ENCODE assay signal across 27 mouse cellular contexts in genomic region chr13:113606741-113607358, GRCm38 (mm10). TPM values are rescaled to one million over a fixed set of nuclear protein-coding genes. Genes with fewer than 3 reads are reported as not detected.
DNase-seq lines count a peak whose midpoint lies in the region; ATAC-seq and TF ChIP-seq lines count a peak whose summit lies in the region.
"Had no signal": no experiment of that assay in that cellular context is flagged by ENCODE, and none has a peak within 500 bp of the region (broad histone marks: within the 10 kb centered on the region; RNA-seq: fewer than 3 reads in every experiment).

No protein-coding gene starts in this region.

- no peak for TF ChIP-seq CTCF in heart, adult 2 months (IDR thresholded peaks at IDR 0.05)
- no peak for TF ChIP-seq CTCF in lung, postnatal 0 days (IDR thresholded peaks at IDR 0.05)

- peaks cover 9% of the 10 kb centered on the region for H3K79me2 ChIP-seq in heart, adult 2 months (replicated peaks; ENCODE audit: control insufficient read depth, insufficient read depth, low read length)

- peaks cover 26% of the 10 kb centered on the region for H3K4me1 ChIP-seq in heart, adult 2 months (ENCODE audit: control insufficient read depth, insufficient read depth, low read length)
- peaks cover 14 to 21% of the 10 kb centered on the region in 2 experiments for H3K4me1 ChIP-seq in ES-E14 (ENCODE audit: control insufficient read depth in 2 of 2, insufficient read depth in 2 of 2, low read length in 2 of 2, poor library complexity in 1 of 2)
- peaks cover 28% of the 10 kb centered on the region for H3K4me1 ChIP-seq in lung, postnatal 0 days (ENCODE audit: insufficient read depth, low read depth, low read length)

- DNase-seq in heart, adult 2 months: no peak
- no peak for DNase-seq in heart, adult 8-10 months (ENCODE audit: low spot score)
- DNase-seq in ES-E14 (ENCODE audit: low read depth, low spot score): no peak
- DNase-seq in ovary, postnatal 14 days (ENCODE audit: low spot score): no peak
- no peak for DNase-seq in kidney, postnatal 14 days
- DNase-seq in lung, postnatal 0 days (ENCODE audit: low spot score): no peak
- DNase-seq: adrenal gland, adult 8-10 months; cerebellum, adult 18-20 months; gastrocnemius, postnatal 14 days; heart, postnatal 4 days; layer of hippocampus, adult 9-11 months; liver, postnatal 0 days; thymus, adult 18-20 months; thymus, postnatal 36 days had no signal

- H3K9ac ChIP-seq in heart, adult 2 months (ENCODE audit: low read depth, low read length): peak overlapping the region; percentile 1; the same call in 1 of the 2 replicates
- peak overlapping the region; percentile 13; the same call in 1 of the 2 replicates for H3K9ac ChIP-seq in ES-E14 (ENCODE audit: insufficient read depth, low read depth, low read length, poor library complexity, severe bottlenecking)
- H3K9ac ChIP-seq in lung, postnatal 0 days (replicated peaks; ENCODE audit: low read depth): no peak overlapping the region
- H3K9ac ChIP-seq: embryonic facial prominence, embryonic 13.5 days; forebrain, embryonic 12.5 days; hindbrain, embryonic 15.5 days; liver, postnatal 0 days; midbrain, embryonic 12.5 days; neural tube, embryonic 12.5 days had no signal

- peaks cover 6% of the 10 kb centered on the region for H3K36me3 ChIP-seq in heart, adult 2 months (ENCODE audit: control insufficient read depth, insufficient read depth, low read length)
- peaks cover 15% of the 10 kb centered on the region; the same call in 1 of the 2 replicates for H3K36me3 ChIP-seq in ES-E14 (ENCODE audit: control insufficient read depth, insufficient read depth, low read length, poor library complexity, severe bottlenecking)
- no peaks in the 10 kb centered on the region for H3K36me3 ChIP-seq in lung, postnatal 0 days (ENCODE audit: insufficient read depth, low read length)
- H3K36me3 ChIP-seq: hindbrain, embryonic 15.5 days; midbrain, embryonic 12.5 days; neural tube, embryonic 12.5 days had no signal

- no peak overlapping the region for H3K4me2 ChIP-seq in lung, postnatal 0 days (replicated peaks; ENCODE audit: low read depth, low read length)
- H3K4me2 ChIP-seq: embryonic facial prominence, embryonic 13.5 days; forebrain, embryonic 12.5 days; hindbrain, embryonic 15.5 days; midbrain, embryonic 12.5 days; neural tube, embryonic 12.5 days had no signal

- no peak overlapping the region for H3K4me3 ChIP-seq in heart, adult 2 months
- H3K4me3 ChIP-seq in ES-E14 (ENCODE audit: insufficient read depth in 1 of 2, low read depth in 1 of 2, low read length in 2 of 2, poor library complexity in 1 of 2, severe bottlenecking in 1 of 2): no peak overlapping the region; a peak in 1 of 4 replicates
- no peak overlapping the region for H3K4me3 ChIP-seq in lung, postnatal 0 days (ENCODE audit: low read depth, low read length)
- H3K4me3 ChIP-seq: embryonic facial prominence, embryonic 13.5 days; forebrain, embryonic 12.5 days; hindbrain, embryonic 15.5 days; midbrain, embryonic 12.5 days; neural tube, embryonic 12.5 days had no signal

- no peaks in the 10 kb centered on the region for H3K9me3 ChIP-seq in ES-E14 (ENCODE audit: control insufficient read depth, insufficient read depth, low read depth, low read length)
- no peaks in the 10 kb centered on the region for H3K9me3 ChIP-seq in lung, postnatal 0 days (ENCODE audit: low read length)
- H3K9me3 ChIP-seq: embryonic facial prominence, embryonic 13.5 days; forebrain, embryonic 12.5 days; hindbrain, embryonic 15.5 days; midbrain, embryonic 12.5 days; neural tube, embryonic 12.5 days had no signal

- in situ Hi-C loops in ES-E14 (cut with MboI; ENCODE audit: low sequenced_read_pairs in 2 of 2, unreplicated experiment in 2 of 2): no loop called here

- peak; percentile 26 for ATAC-seq in CD4-positive, CD25-positive, alpha-beta regulatory T cell, adult 4 months
- ATAC-seq in inflammation-experienced regulatory T-cells, adult 6 months: peak; percentile 35
- no peak for ATAC-seq in lung, postnatal 0 days
- ATAC-seq: intestine, postnatal 0 days; liver, postnatal 0 days had no signal

- intact Hi-C loops in heart, adult 2 months (cut with DNase I): no loop called here

- WGBS in heart, adult 2 months: 58% methylated on average over 18 of the region's 18 CpGs
- 60% methylated on average over 18 of the region's 18 CpGs for WGBS in lung, postnatal 0 days

- H3K27ac ChIP-seq in heart, adult 2 months: no peak overlapping the region
- peak overlapping the region; percentile 56; the same call in 1 of the 2 replicates for H3K27ac ChIP-seq in ES-E14 (ENCODE audit: insufficient read depth, low read depth, low read length, poor library complexity, severe bottlenecking)
- H3K27ac ChIP-seq in lung, postnatal 0 days (ENCODE audit: low read length): no peak overlapping the region
- H3K27ac ChIP-seq: embryonic facial prominence, embryonic 13.5 days; forebrain, embryonic 12.5 days; hindbrain, embryonic 15.5 days; midbrain, embryonic 12.5 days; neural tube, embryonic 12.5 days had no signal

- TF ChIP-seq POLR2A in heart, adult 2 months (IDR thresholded peaks at IDR 0.05; ENCODE audit: insufficient read depth, low read depth, low read length): no peak

- H3K27me3 ChIP-seq in heart, adult 2 months (ENCODE audit: control insufficient read depth, insufficient read depth, low read length): no peaks in the 10 kb centered on the region
- no peaks in the 10 kb centered on the region for H3K27me3 ChIP-seq in lung, postnatal 0 days (replicated peaks; ENCODE audit: insufficient read depth, low read length)
- H3K27me3 ChIP-seq: embryonic facial prominence, embryonic 13.5 days; forebrain, embryonic 12.5 days; hindbrain, embryonic 15.5 days; midbrain, embryonic 12.5 days; neural tube, embryonic 12.5 days had no signal

- no peak for TF ChIP-seq EP300 in heart, adult 2 months (IDR thresholded peaks at IDR 0.05; ENCODE audit: insufficient read depth, low read depth, low read length)
- no peak for TF ChIP-seq EP300 in lung, postnatal 0 days (IDR thresholded peaks at IDR 0.05)

TF ChIP-seq in ES-E14, 5 proteins besides CTCF, POLR2A, EP300 and RAD21:
- TF ChIP-seq MAFK (IDR thresholded peaks at IDR 0.05; ENCODE audit: insufficient read depth, low read depth, low read length): no peak
- TF ChIP-seq CHD2 (IDR thresholded peaks at IDR 0.05; ENCODE audit: low read depth, low read length): no peak
- TF ChIP-seq ZC3H11A (IDR thresholded peaks at IDR 0.05; ENCODE audit: borderline replicate concordance, low read depth, low read length): no peak
- no peak for TF ChIP-seq HCFC1 (IDR thresholded peaks at IDR 0.05; ENCODE audit: borderline replicate concordance, insufficient read depth, low read length)
- no peak for TF ChIP-seq ZNF384 (IDR thresholded peaks at IDR 0.05; ENCODE audit: low read depth, low read length)

RNA-seq across cellular contexts. Expression of gene Snx18, which starts 11.5 kb away (rescaled TPM):
- total RNA-seq in heart, adult 2 months (2021): 10 to 100 TPM; 18.0 to 20.4 TPM
- polyA plus RNA-seq in heart, adult 2 months (2012; rRNA removed): 8.3 and 14.8 TPM in 2 replicates
- 10 to 100 TPM; 16.4 to 18.9 (median 18.0) TPM for total RNA-seq in heart, adult 8-10 months (2022)
- polyA plus RNA-seq in CD4-positive, CD25-positive, alpha-beta regulatory T cell, adult 4 months (2017; shearing (Covaris generic)): 10 to 100 TPM in 1 of 2 experiments, 1 to 10 TPM in 1; 6.0 to 11.5 TPM
- total RNA-seq in ES-E14 (2012; rRNA removed): 45.6 and 47.5 TPM in 2 replicates
- 10 to 100 TPM; 10.7 to 12.2 (median 11.8) TPM for polyA plus RNA-seq in inflammation-experienced regulatory T-cells, adult 6 months (2017; shearing (Covaris generic))
- 18.1 and 22.0 TPM in 2 replicates for polyA plus RNA-seq in lung, postnatal 0 days (2015; fragmentation: Nextera tagmentation; extraction: Ambion mirVana)

RNA-seq across cellular contexts. Expression of gene Hspb3, which starts 56.6 kb away (rescaled TPM):
- 10 to 100 TPM; 14.2 to 17.6 TPM for total RNA-seq in heart, adult 2 months (2021)
- polyA plus RNA-seq in heart, adult 2 months (2012; rRNA removed): 19.6 and 35.9 TPM in 2 replicates
- total RNA-seq in heart, adult 8-10 months (2022): 10 to 100 TPM; 15.4 to 22.3 (median 18.7) TPM
- polyA plus RNA-seq in CD4-positive, CD25-positive, alpha-beta regulatory T cell, adult 4 months (2017; shearing (Covaris generic)): not detected
- 0.32 TPM in 1 of 2 replicates, not detected in the other for total RNA-seq in ES-E14 (2012; rRNA removed)
- polyA plus RNA-seq in inflammation-experienced regulatory T-cells, adult 6 months (2017; shearing (Covaris generic)): not detected
- polyA plus RNA-seq in lung, postnatal 0 days (2015; fragmentation: Nextera tagmentation; extraction: Ambion mirVana): 0.62 and 0.96 TPM in 2 replicates
- total RNA-seq: adrenal gland, adult 8-10 months; liver, adult 2 months had no signal
- polyA plus RNA-seq: erythroblast, embryonic 14.5 days; kidney, embryonic 14.5 days; liver, adult 2 months; liver, postnatal 0 days; midbrain, embryonic 12.5 days; spleen, adult 2 months; stomach, embryonic 14.5 days had no signal

Comparison
In these comparisons a context has a peak if more than half of its experiments do, and no peak if none do; other contexts are left out.
1. RNA of gene Hspb3, which starts 56.6 kb away (polyA plus RNA-seq): 19.6 to 35.9 TPM in heart, adult 2 months; 0.62 to 0.96 TPM in lung, postnatal 0 days, not detected in CD4-positive, CD25-positive, alpha-beta regulatory T cell, adult 4 months and not detected in inflammation-experienced regulatory T-cells, adult 6 months; every median in the first group is over 10 times any median in the second.